Mouse (Mus musculus) yolk sac, embryonic 10.5 days (tissue): Measurements from ENCODE around the gene Ndufv2.
A peak's percentile ranks its signal among the peaks of the same experiment; 100 is the strongest.

Experiments used
- DNase-seq: peaks from one replicate; pipeline ENCODE4 v3.0.0-alpha.2; 2017; ENCODE audit warnings: low spot score

Gene Ndufv2

GRCm38 (mm10) chr17:66101380-66102330, at the start of gene Ndufv2:
Gene Ndufv2 (minus strand): TSS chr17:66101559.
- peak; percentile 94 for DNase-seq

DNA sequence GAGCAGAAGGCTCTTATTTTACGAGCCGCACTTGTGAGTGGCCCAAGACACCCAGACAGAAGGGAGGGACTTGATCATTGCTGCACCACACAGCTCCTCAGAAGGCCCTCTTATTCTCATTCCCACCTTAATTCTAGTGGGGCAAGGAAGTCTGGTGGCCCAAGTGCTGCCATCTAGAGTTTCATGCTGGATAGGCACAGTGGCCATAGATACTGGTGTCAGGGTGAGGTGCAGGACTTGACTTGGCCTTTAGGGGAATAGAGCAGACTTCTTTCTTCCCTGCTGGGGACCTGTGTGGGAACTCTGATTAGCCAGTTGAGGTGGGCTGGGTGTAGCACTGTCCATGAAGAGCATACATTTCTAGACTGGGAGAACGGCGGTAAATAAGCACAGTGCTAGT, 29.9 kb upstream of the Ndufv2 start:
- no peak for DNase-seq

- no peak for DNase-seq
Measured at GRCm38 (mm10) chr17:66130371-66130770, 29.0 kb upstream of the Ndufv2 start.

DNA sequence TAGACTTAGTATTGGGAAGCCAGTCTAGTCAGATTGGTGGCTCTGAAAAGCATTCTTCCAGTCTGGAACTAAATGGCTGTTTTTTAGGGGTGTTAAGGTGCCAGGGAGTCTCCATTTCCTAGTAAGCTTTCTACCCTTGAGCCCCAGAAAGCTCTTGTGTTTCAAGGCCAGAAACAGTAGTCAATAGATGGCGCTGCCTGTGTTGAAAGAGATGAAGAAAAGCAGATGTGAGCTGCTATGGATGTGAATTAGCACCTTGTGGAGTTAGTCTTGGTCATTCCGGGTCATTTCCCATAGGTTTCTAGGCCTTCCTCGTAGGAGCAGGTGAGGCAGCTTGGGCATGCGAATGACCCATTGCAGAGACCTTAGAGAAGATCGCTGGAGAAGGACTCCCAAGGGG, 23.9 kb upstream of the Ndufv2 start:
- no peak for DNase-seq

- DNase-seq = no peak
Measured at GRCm38 (mm10) chr17:66123816-66124610, 22.7 kb upstream of the Ndufv2 start.

DNA sequence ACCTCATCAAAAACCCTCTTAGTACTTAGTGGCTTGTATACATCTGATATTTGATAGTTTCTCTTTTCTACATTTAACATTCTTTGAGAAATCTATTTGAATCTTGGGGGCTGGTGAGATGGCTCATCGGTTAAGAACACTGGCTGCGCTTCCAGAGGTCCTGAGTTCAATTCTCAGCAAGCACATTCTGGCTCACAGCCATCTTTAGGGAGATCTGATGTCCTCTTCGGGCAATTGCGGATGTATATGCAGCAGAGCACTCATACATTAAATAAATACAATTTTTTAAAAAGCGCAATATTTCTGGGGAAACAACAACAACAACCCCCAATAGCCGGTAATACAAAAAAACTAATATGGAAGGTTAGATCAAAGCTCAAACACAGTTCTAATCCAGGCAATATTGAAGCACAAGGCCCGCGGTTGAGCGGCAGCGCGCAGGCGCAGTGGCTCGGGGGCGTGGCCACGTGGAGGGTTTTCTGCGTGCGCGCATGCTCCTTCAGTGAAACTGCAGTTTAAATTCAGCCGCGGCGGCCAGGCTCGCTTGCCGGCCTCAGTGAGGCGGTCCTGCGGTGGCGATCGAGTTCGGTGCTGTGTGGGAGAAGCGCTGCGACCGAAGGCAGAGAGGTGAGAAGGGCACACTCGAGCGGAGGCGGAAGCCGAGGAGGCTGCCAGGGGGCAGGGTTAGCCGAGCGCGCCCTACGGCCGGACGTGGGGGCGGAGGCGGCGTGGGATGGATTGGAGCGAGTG, 21.9 kb upstream of the Ndufv2 start, which contains the start of gene Ddx11:
Gene Ddx11 (plus strand): TSS at position 455 of the 750 bp plus-strand sequence.
- peak; percentile 90 for DNase-seq

- DNase-seq = no peak
Measured at GRCm38 (mm10) chr17:66120701-66121100, 19.3 kb upstream of the Ndufv2 start.

DNA sequence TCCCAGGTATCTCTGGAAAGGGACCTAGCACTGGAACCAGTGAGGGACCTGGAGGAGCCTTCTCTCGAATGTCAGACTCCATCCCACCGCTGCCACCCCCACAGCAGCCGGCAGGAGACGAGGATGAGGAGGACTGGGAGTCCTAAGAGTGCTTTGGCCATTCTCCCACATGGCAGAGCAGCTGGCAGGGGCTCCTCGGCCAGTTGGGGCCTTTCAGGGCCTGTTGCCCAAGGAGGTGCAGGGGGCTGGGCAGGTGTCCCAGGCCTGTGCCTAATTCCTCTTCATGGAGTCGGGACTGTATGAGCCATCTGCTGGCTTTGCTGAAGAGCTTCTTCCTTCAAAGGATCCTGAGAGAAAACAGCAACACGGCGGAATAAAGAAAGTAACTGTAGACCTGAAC, 17.6 kb upstream of the Ndufv2 start:
- DNase-seq = no peak

GRCm38 (mm10) chr17:66112166-66112565, 10.8 kb upstream of the Ndufv2 start:
- DNase-seq = no peak

- DNase-seq = peak; percentile 94
Measured at GRCm38 (mm10) chr17:66111402-66111959, 10.1 kb upstream of the Ndufv2 start, which contains the start of gene Washc1. Gene Washc1 (plus strand): TSS chr17:66111545.

- DNase-seq = no peak
Measured at GRCm38 (mm10) chr17:66110746-66111145, 9.4 kb upstream of the Ndufv2 start.

DNA sequence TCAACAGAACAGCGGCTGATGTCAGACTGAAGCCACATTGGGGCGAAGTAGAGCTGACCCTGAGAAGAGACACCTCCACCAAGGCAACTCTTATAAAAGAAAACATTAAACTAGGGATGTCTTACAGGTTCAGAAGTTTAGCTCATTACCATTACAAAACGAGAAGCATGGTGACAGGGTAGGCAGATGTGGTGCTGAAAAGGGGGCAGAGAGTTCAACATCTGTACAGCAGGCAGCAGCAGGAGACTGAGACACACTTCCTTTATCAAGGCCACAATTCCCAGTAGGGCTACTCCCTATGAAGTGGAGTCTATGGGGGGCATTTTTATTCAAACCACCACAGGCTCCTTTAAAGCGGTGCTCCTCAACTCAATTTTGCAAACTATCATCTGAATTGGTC, 6.8 kb upstream of the Ndufv2 start:
- no peak for DNase-seq

DNA sequence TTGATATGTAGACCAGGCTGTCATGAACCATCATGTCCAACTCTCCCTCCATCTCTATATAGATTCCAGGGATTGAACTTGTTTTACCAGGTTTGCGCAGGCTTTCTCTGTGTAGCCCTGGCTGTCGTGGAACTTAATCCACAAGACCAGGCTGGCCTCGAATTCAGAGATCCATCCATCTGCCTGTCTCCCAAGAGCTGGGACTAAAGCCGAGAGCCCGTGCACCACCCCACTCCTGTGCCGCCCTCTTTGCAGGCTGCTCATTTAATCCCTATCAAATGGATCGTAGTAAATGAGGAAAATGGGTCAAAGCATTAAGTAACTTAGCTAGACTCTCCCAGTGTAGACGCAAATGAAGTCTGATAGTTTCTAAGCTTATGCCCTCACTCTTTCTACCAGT, 6.1 kb upstream of the Ndufv2 start:
- no peak for DNase-seq

- peak; percentile 21 for DNase-seq
Measured at GRCm38 (mm10) chr17:66106601-66107267, 5.4 kb upstream of the Ndufv2 start.

DNA sequence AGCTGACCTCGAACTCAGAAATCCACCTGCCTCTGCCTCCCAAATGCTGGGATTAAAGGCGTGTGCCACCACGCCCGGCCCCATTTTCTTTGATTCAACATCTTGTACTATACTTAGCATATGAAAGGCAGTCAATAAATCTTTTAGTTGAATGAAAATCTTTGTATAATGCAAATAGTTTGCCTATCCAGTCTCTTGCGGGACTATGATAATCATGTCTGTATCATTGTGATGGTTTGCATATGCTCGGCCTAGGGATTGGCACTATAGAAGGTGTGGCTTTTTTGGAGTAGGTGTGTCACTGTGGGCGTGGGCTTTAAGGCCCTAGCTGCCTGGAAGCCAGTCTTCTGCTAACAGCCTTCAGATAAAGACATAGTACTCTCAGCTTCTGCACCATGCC, 2.7 kb upstream of the Ndufv2 start:
- DNase-seq = no peak

DNA sequence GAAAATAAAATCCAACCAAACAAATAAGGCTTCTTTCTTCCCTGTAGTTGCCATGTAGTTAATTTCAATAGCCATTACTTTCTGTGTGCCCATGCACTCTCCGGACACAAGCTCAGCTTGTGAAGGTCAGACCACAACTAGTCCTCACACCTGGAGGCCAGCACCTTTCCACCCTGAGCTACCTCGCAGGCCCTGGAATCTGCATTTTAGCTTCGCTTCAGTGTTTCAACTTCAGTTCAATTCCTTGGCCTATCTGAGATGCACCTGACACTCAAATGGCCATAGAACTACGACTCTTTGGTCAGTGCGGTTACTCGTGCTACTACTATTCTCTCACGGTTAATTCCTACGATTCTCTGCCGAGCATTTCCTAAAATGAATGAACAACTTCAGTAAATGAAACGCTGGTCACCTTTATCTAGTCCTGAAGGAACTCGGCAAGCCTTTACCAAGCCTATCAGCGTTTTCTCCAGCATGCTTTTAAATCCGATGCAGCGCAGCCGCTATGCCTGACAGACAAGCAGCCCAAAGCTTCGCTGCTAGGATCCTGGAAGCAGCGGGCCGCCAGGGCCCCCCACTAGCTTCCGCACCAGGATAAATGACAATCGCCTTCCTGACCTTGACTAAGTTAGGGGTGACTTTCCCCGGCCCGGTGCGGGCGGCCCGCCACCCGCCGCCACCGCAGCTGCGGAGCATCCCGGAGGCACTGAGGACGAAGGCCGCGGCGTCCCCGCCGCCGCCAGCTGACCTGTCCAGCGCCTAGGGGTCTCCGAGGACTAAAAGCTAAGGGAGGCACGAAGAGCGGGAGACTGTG, 586 bp downstream of the Ndufv2 start:
- no peak for DNase-seq

DNA sequence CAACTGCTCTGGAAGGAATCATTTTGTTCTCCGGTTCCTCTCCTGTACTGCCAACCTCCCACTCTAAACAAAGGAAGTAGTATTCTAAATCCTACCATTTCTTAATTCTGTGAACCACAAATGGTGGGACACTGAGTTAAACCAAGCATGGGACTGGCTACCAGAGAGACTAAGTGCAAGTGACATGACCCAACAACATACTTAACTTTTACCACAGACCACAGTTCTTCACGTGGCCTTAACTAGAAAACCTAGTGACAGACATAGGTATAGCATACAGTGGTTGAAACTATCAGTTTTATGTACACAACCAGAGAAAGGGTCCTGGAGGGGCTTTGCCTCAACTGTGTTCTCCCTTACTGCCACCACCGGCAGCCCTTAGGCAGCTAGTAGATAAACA, 8.7 kb downstream of the Ndufv2 start:
- DNase-seq = no peak

- DNase-seq = no peak
Measured at GRCm38 (mm10) chr17:66092065-66092464, 9.3 kb downstream of the Ndufv2 start.

GRCm38 (mm10) chr17:66091392-66091791, 10.0 kb downstream of the Ndufv2 start:
- no peak for DNase-seq

DNA sequence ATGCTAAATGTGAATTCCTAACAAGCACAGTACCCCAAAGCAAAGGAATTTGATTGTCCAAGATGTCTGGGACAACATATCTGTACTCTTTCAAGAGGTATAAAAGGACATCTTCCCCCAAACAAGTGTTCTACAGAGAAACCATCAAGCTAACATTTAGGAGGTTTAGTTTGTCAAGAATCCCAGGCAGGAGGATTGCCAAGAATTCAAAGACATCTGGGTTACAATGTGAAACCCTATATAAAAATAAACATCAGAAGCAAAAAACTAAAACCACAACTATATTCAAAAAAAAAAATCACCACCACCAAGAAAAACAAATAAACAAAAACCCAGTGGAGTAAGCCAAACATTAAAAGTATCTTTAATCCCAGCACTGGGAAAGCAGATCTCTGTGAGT, 11.1 kb downstream of the Ndufv2 start:
- no peak for DNase-seq
